8 mouse cellular contexts compared by ENCODE assay signal in genomic region chr11:65806909-65807504, GRCm38 (mm10). TPM values are rescaled to one million over a fixed set of nuclear protein-coding genes. Genes with fewer than 3 reads are reported as not detected.
DNase-seq lines count a peak whose midpoint lies in the region; ATAC-seq lines count a peak whose summit lies in the region.

Gene Zkscan6 (plus strand): TSS chr11:65807175.

- ATAC-seq in common myeloid progenitor, adult 5-6 weeks (replicated peaks; ENCODE audit: low read depth, poor library complexity, severe bottlenecking): peak; percentile 92
- ATAC-seq in megakaryocyte progenitor cell, adult 5-6 weeks (replicated peaks; ENCODE audit: poor library complexity): peak; percentile 86

- peak; percentile 96 for DNase-seq in ZHBTc4 (ENCODE audit: low read depth, low spot score)
- DNase-seq in gastrocnemius, adult 8-10 months (ENCODE audit: low spot score in 2 of 2): peak; percentile 71 to 75
- DNase-seq in induced T-regulatory cell, adult 2 months (ENCODE audit: low read depth): peak; percentile 96
- DNase-seq in left cerebral cortex, adult 9 months (ENCODE audit: low spot score in 2 of 2): peak; percentile 71 to 86
- peak; percentile 87 for DNase-seq in right cerebral cortex, postnatal 14 days
- DNase-seq in urinary bladder, postnatal 36 days (ENCODE audit: low spot score in 2 of 2): peak; percentile 74 to 85

RNA-seq across cellular contexts. Expression of gene Zkscan6, which starts in this region (rescaled TPM):
- 16.8 and 17.8 TPM in 2 replicates for total RNA-seq in common myeloid progenitor, adult 5-6 weeks (2017)
- 1 to 10 TPM; 1.7 to 2.4 (median 2.2) TPM for total RNA-seq in gastrocnemius, adult 8-10 months (2022)
- total RNA-seq in megakaryocyte progenitor cell, adult 5-6 weeks (2015): 5.8 and 9.9 TPM in 2 replicates
- total RNA-seq in megakaryocyte progenitor cell, adult 5-6 weeks (2017): 17.5 and 24.8 TPM in 2 replicates

Comparison
In these comparisons a context has a peak if more than half of its experiments do, and no peak if none do; other contexts are left out.
1. Peak in every context shown above with its lines: DNase-seq and ATAC-seq.